Mouse (Mus musculus): ENCODE results near the gene Nrxn3.

DNA sequence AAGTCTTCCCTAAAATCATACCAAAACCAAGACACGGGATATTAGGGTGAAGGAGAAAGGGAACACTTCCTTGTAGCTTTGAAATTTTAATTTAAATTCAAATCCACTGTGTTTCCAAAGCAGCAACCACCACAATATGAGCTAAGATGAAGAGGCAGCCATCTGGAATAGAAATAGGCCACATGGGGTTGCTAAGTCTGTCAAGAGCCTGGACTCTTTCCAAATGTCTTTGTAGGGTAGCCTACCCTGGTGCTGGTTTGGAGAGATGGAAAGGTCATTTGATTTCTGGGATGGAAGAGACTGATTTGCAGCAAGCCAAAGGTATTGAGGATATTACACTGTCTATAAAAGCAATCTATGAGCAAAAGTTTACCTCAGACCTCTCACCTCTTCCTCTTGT, 539.6 kb downstream of the Nrxn3 start:
- TF ChIP-seq POLR2A (IDR thresholded peaks at IDR 0.05; ENCODE audit: low read depth, low read length) (no peak), CTCF (IDR thresholded peaks at IDR 0.05; ENCODE audit: borderline replicate concordance, insufficient read depth, low read length) (no peak)
